Mouse (Mus musculus) spleen, adult 2 months (tissue): ENCODE results near the gene Vmn1r173. TPM values are rescaled to one million over a fixed set of nuclear protein-coding genes. Genes with fewer than 3 reads are reported as not detected.
"Not testable (repeated sequence)": the region's sequence is repeated elsewhere in the genome, so short reads cannot be mapped to it uniquely, and the experiment has no call there.

ENCODE experiments used
- DNase-seq, 2 experiments: peaks; one replicate each; pipeline versions ENCODE4 v3.0.0 to v3.0.0-alpha.2; 2012 to 2021; ENCODE audit warnings: low spot score in 2 of 2, low read depth in 1 of 2
- H3K27ac ChIP-seq: fragments of 200-500 bp; 2 replicates; pipeline ENCODE4 v1.5.1; 2012; ENCODE audit warnings: low read length, inconsistent platforms; ENCODE audit not compliant: insufficient read depth
- H3K27me3 ChIP-seq: fragments of 200-500 bp; 2 replicates; pipeline ENCODE4 v1.6.1; 2012; ENCODE audit warnings: mild to moderate bottlenecking, moderate library complexity, low read length, inconsistent platforms; ENCODE audit not compliant: control insufficient read depth, insufficient read depth
- H3K36me3 ChIP-seq: fragments of 200-500 bp; 2 replicates; pipeline ENCODE4 v1.6.1; 2012; ENCODE audit warnings: mild to moderate bottlenecking, low read length, inconsistent platforms; ENCODE audit not compliant: control insufficient read depth, insufficient read depth
- H3K4me1 ChIP-seq: fragments of 200-500 bp; 2 replicates; pipeline ENCODE4 v1.6.1; 2011; ENCODE audit warnings: inconsistent platforms; ENCODE audit not compliant: control insufficient read depth, insufficient read depth, insufficient read length
- H3K4me3 ChIP-seq: fragments of 200-500 bp; 2 replicates; pipeline ENCODE4 v1.5.1; 2011; ENCODE audit warnings: mild to moderate bottlenecking, inconsistent platforms; ENCODE audit not compliant: insufficient read depth, insufficient read length; ENCODE audit errors: extremely low read depth
- CTCF ChIP-seq: fragments of 200-500 bp; IDR thresholded peaks from 2 replicates; pipeline ENCODE4 v1.5.1; 2011; ENCODE audit warnings: mild to moderate bottlenecking, inconsistent platforms; ENCODE audit not compliant: insufficient read depth, insufficient read length, insufficient replicate concordance; ENCODE audit errors: extremely low read depth
- POLR2A ChIP-seq: fragments of 200-500 bp; IDR thresholded peaks from 2 replicates; pipeline ENCODE4 v1.6.1; 2011; ENCODE audit warnings: low read depth, low read length, inconsistent platforms
- WGBS: fragments of 180-500 bp; shearing (Covaris S2); methylation state at CpG from one replicate; pipeline ENCODE4 v1.1.7; 2018; 5-methylcytosine and 5-hydroxymethylcytosine counted together
- polyA plus RNA-seq: library from polyadenylated mRNA; depleted of rRNA; stranded (reverse); fragments of >200 nt; gene quantifications from 2 replicates; pipeline ENCODE4 v1.2.3, GENCODE M21; 2012; rRNA removed

Gene Vmn1r173
- not detected in 2 replicates for polyA plus RNA-seq

GRCm38 (mm10) chr7:23700403-23700802 lies at the start of gene Vmn1r173:
Gene Vmn1r173, plus strand, starts transcription at chr7:23700703.
- not testable (repeated sequence) for H3K4me1 ChIP-seq, H3K27ac ChIP-seq, H3K27me3 ChIP-seq, H3K36me3 ChIP-seq, DNase-seq, H3K4me3 ChIP-seq
- WGBS, result 62% methylated on average over 1 of the region's 1 CpGs

DNA sequence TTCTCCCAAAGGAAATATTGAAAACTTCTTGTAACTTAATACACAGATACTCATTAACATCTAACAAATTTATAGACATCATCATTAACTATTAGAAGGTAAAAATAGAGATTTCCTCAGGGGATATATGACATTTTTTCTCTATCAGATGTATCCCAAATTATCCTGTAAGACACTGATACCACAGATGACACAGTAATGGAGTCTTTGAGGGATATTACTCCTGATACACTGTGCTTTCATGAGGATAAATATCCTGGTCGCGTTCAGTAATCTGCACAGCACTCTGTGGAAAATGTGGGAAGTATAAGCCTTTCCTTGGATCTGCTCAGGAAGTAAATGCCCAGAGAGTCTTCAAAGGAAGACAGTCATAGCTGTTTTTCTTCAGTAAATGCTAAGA lies 42.5 kb upstream of the Vmn1r173 start, which contains the start of gene Vmn1r172:
Gene Vmn1r172 (plus strand): TSS at position 301 of the 400 bp plus-strand sequence.
- Histone ChIP-seq H3K36me3 (no peaks in the 10 kb centered on the region), H3K27me3 (no peaks in the 10 kb centered on the region), H3K4me1 (no peaks in the 10 kb centered on the region), H3K4me3 (no peak within 1 kb of the TSS), H3K27ac (no peak within 1 kb of the TSS)
- WGBS, result 55% methylated on average over 2 of the region's 2 CpGs
- DNase-seq, result no peak
- TF ChIP-seq POLR2A, result no peak
- TF ChIP-seq CTCF, result no peak

DNA sequence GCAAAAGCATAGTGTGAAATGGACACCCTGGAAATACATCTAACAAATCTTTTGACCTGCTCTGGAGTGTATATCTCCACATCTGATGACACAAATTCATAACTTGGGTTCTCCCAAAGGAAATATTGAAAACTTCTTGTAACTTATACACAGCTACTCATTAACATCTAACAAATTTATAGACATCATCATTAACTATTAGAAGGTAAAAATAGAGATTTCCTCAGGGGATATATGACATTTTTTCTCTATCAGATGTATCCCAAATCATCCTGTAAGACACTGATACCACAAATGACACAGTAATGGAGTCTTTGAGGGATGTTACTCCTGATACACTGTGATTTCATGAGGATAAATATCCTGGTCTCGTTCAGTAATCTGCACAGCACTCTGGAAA lies 51.5 kb downstream of the Vmn1r173 start, which contains the start of gene Vmn1r174:
Gene Vmn1r174 (plus strand): TSS at position 301 of the 400 bp plus-strand sequence.
- not testable (repeated sequence) for H3K36me3 ChIP-seq, H3K27ac ChIP-seq, H3K4me1 ChIP-seq, DNase-seq, H3K27me3 ChIP-seq, H3K4me3 ChIP-seq
- WGBS, result 64% methylated on average over 1 of the region's 1 CpGs

Other genes with a start within 250 kb of the Vmn1r173 start
- not detected in 2 replicates for gene Vmn1r167, start 193.5 kb upstream of the Vmn1r173 start, polyA plus RNA-seq
- not detected in 2 replicates for gene Vmn1r168, start 161.0 kb upstream of the Vmn1r173 start, polyA plus RNA-seq
- not detected in 2 replicates for gene Vmn1r169, start 125.2 kb upstream of the Vmn1r173 start, polyA plus RNA-seq
- not detected in 2 replicates for gene Vmn1r170, start 94.5 kb upstream of the Vmn1r173 start, polyA plus RNA-seq
- gene Vmn1r171, start 70.0 kb upstream of the Vmn1r173 start, polyA plus RNA-seq, result not detected in 2 replicates
- not detected in 2 replicates for gene Vmn1r172, start 42.4 kb upstream of the Vmn1r173 start, polyA plus RNA-seq
- gene Vmn1r174, start 51.6 kb downstream of the Vmn1r173 start, polyA plus RNA-seq, result not detected in 2 replicates
- not detected in 2 replicates for gene Vmn1r175, start 109.9 kb downstream of the Vmn1r173 start, polyA plus RNA-seq
- not detected in 2 replicates for gene Vmn1r176, start 136.7 kb downstream of the Vmn1r173 start, polyA plus RNA-seq
- not detected in 2 replicates for gene Vmn1r177, start 165.7 kb downstream of the Vmn1r173 start, polyA plus RNA-seq
- not detected in 2 replicates for gene Vmn1r178, start 191.3 kb downstream of the Vmn1r173 start, polyA plus RNA-seq
- not detected in 2 replicates for gene Vmn1r179, start 226.3 kb downstream of the Vmn1r173 start, polyA plus RNA-seq
- gene Vmn1r180, start 249.9 kb downstream of the Vmn1r173 start, polyA plus RNA-seq, result not detected in 2 replicates